Mouse (Mus musculus): ENCODE results near the gene Gm13889. TPM values are rescaled to one million over a fixed set of nuclear protein-coding genes. Genes with fewer than 3 reads are reported as not detected.

Gene Gm13889
- polyA plus RNA-seq, 1 experiment from 2014 or later = 4.1 TPM

DNA sequence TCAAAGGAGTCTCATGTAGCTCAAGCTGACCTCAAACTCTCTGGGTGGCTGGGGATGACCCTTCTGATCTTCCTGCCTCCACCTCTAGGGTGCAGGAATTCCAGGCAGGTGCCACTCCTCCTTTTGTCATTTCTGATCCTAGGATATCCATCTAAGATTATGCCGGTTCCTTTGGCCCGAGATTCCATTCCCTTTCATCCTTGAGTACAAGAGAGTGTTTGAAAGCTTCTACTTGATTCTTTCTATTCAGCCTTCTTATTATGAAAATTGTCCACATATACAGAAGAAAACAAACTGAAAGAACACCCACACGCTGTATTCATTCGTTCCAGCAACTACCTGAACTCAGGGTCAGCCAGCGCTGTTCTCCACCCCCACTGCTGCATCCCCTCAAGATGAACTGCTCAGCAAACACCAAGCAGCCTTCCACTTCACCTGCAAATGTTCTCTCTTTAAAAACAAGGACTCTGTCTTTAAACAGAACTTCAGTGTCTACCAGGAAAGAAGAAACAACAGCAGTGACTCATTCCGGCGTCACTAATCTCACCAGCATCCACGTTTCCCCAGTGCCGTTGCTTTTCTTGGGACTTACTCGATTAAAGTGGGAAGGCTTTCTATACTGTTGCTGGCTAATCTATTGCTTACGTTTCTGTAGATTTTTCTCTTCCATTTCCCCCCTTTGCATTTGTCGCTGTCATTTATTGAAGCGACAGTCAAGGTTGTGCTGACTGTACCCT is 29.1 kb downstream of the Gm13889 start:
- WGBS (ENCODE audit: insufficient replicate concordance) = 61% methylated on average over 13 of the region's 13 CpGs
- Histone ChIP-seq H3K27me3 (ENCODE audit: control insufficient read depth, insufficient read depth, low read length) (no peaks in the 10 kb centered on the region), H3K9me3 (replicated peaks; ENCODE audit: control insufficient read depth, low read length) (no peaks in the 10 kb centered on the region), H3K36me3 (ENCODE audit: control insufficient read depth, insufficient read depth, low read length) (no peaks in the 10 kb centered on the region), H3K4me1 (ENCODE audit: control insufficient read depth, insufficient read depth, low read length) (no peaks in the 10 kb centered on the region), H3K4me3 (ENCODE audit: low read depth, low read length) (no peak overlapping the region), H3K27ac (ENCODE audit: low read depth, low read length) (no peak overlapping the region), H3K9ac (ENCODE audit: low read depth, low read length) (no peak overlapping the region), H3K4me2 (no peak overlapping the region)
- no peak for ATAC-seq (replicated peaks; ENCODE audit: insufficient number of reproducible peaks, low FRiP score, low TSS enrichment)

- WGBS (ENCODE audit: insufficient replicate concordance) = 90% methylated on average over 8 of the region's 8 CpGs
- Histone ChIP-seq H3K9me3 (replicated peaks; ENCODE audit: control insufficient read depth, low read length) (no peaks in the 10 kb centered on the region), H3K36me3 (ENCODE audit: control insufficient read depth, insufficient read depth, low read length) (no peaks in the 10 kb centered on the region; the same call in 1 of the 2 replicates), H3K27ac (ENCODE audit: low read depth, low read length) (no peak overlapping the region), H3K27me3 (ENCODE audit: control insufficient read depth, insufficient read depth, low read length) (no peaks in the 10 kb centered on the region), H3K4me3 (ENCODE audit: low read depth, low read length) (no peak overlapping the region), H3K9ac (ENCODE audit: low read depth, low read length) (no peak overlapping the region), H3K4me1 (ENCODE audit: control insufficient read depth, insufficient read depth, low read length) (no peaks in the 10 kb centered on the region), H3K4me2 (no peak overlapping the region)
- no peak for ATAC-seq (replicated peaks; ENCODE audit: insufficient number of reproducible peaks, low FRiP score, low TSS enrichment)
Observed at GRCm38 (mm10) chr2:93926141-93926540, 30.9 kb downstream of the Gm13889 start.

DNA sequence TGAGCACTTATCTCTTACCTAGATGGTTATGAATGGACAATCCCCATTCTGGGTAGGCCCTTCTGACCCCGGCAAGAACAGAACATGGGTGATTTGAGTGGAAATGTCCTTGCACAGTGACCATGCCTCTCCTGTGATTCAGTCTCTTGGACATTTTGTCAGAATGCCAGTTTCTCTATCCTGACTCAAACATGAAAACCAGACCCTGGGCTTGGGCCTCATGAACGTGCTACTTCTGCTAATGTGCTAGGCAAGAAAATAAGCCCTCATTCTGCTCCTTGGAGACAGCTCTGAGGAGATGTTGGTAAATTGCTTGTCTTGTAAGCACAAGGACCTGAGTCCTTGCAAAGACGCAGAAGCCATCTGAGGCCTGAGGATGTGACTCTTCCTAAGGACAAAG is 37.9 kb downstream of the Gm13889 start:
- Histone ChIP-seq H3K27ac (ENCODE audit: low read depth, low read length) (no peak overlapping the region), H3K4me2 (no peak overlapping the region), H3K36me3 (ENCODE audit: control insufficient read depth, insufficient read depth, low read length) (no peaks in the 10 kb centered on the region; the same call in 1 of the 2 replicates), H3K4me1 (ENCODE audit: control insufficient read depth, insufficient read depth, low read length) (no peaks in the 10 kb centered on the region), H3K9me3 (replicated peaks; ENCODE audit: control insufficient read depth, low read length) (no peaks in the 10 kb centered on the region), H3K4me3 (ENCODE audit: low read depth, low read length) (no peak overlapping the region), H3K27me3 (ENCODE audit: control insufficient read depth, insufficient read depth, low read length) (no peaks in the 10 kb centered on the region; the same call in 1 of the 2 replicates), H3K9ac (ENCODE audit: low read depth, low read length) (no peak overlapping the region)
- no peak for ATAC-seq (replicated peaks; ENCODE audit: insufficient number of reproducible peaks, low FRiP score, low TSS enrichment)
- WGBS (ENCODE audit: insufficient replicate concordance) = 79% methylated on average over 3 of the region's 3 CpGs

GRCm38 (mm10) chr2:93913552-93913951 is 43.4 kb downstream of the Gm13889 start:
- ATAC-seq (replicated peaks; ENCODE audit: insufficient number of reproducible peaks, low FRiP score, low TSS enrichment) = no peak
- Histone ChIP-seq H3K9ac (ENCODE audit: low read depth, low read length) (no peak overlapping the region), H3K4me1 (ENCODE audit: control insufficient read depth, insufficient read depth, low read length) (no peaks in the 10 kb centered on the region), H3K4me3 (ENCODE audit: low read depth, low read length) (no peak overlapping the region), H3K9me3 (replicated peaks; ENCODE audit: control insufficient read depth, low read length) (no peaks in the 10 kb centered on the region), H3K36me3 (ENCODE audit: control insufficient read depth, insufficient read depth, low read length) (no peaks in the 10 kb centered on the region), H3K27me3 (ENCODE audit: control insufficient read depth, insufficient read depth, low read length) (peaks cover 2% of the 10 kb centered on the region; the same call in 1 of the 2 replicates), H3K4me2 (no peak overlapping the region), H3K27ac (ENCODE audit: low read depth, low read length) (no peak overlapping the region)
- WGBS (ENCODE audit: insufficient replicate concordance) = 83% methylated on average over 2 of the region's 2 CpGs

GRCm38 (mm10) chr2:93911942-93912341 is 45.1 kb downstream of the Gm13889 start:
- Histone ChIP-seq H3K4me3 (ENCODE audit: low read depth, low read length) (no peak overlapping the region), H3K27me3 (ENCODE audit: control insufficient read depth, insufficient read depth, low read length) (peaks cover 2% of the 10 kb centered on the region; the same call in 1 of the 2 replicates), H3K27ac (ENCODE audit: low read depth, low read length) (no peak overlapping the region), H3K9me3 (replicated peaks; ENCODE audit: control insufficient read depth, low read length) (no peaks in the 10 kb centered on the region), H3K4me2 (no peak overlapping the region), H3K36me3 (ENCODE audit: control insufficient read depth, insufficient read depth, low read length) (no peaks in the 10 kb centered on the region), H3K9ac (ENCODE audit: low read depth, low read length) (no peak overlapping the region), H3K4me1 (ENCODE audit: control insufficient read depth, insufficient read depth, low read length) (no peaks in the 10 kb centered on the region)
- ATAC-seq (replicated peaks; ENCODE audit: insufficient number of reproducible peaks, low FRiP score, low TSS enrichment) = no peak
- 81% methylated on average over 10 of the region's 10 CpGs for WGBS (ENCODE audit: insufficient replicate concordance)

DNA sequence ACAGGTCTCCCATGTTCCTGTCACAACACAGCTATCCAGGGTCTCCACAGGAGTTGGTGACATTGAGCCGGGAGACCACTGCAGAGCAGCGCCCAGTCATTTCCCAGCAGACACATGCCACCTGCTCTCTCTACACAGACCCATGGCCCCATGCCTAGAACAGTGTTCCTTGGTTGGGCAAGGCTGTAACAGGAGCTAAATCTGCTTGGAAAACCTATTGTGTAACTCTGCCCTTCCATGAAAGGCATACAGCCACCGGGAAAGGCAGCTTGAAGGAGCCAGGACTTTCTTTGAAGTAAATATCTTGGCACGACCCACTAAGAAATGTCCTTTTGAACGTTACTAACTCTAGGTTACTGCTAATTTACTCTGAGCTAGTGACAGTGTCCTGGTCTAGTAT is 47.3 kb downstream of the Gm13889 start:
- 82% methylated on average over 5 of the region's 5 CpGs for WGBS (ENCODE audit: insufficient replicate concordance)

GRCm38 (mm10) chr2:93907519-93908294 is 49.3 kb downstream of the Gm13889 start:
- H3K9ac ChIP-seq (ENCODE audit: low read depth, low read length) = no peak overlapping the region
- WGBS (ENCODE audit: insufficient replicate concordance) = 44% methylated on average over 9 of the region's 9 CpGs

More for the DNA sequence above, 47.3 kb downstream of the Gm13889 start:
- Histone ChIP-seq H3K4me3 (ENCODE audit: low read depth, low read length) (no peak overlapping the region), H3K9ac (ENCODE audit: low read depth, low read length) (no peak overlapping the region), H3K4me1 (ENCODE audit: control insufficient read depth, insufficient read depth, low read length) (no peaks in the 10 kb centered on the region; the same call in 1 of the 2 replicates), H3K9me3 (replicated peaks; ENCODE audit: control insufficient read depth, low read length) (no peaks in the 10 kb centered on the region), H3K36me3 (ENCODE audit: control insufficient read depth, insufficient read depth, low read length) (no peaks in the 10 kb centered on the region), H3K27ac (ENCODE audit: low read depth, low read length) (no peak overlapping the region), H3K27me3 (ENCODE audit: control insufficient read depth, insufficient read depth, low read length) (peaks cover 6% of the 10 kb centered on the region; the same call in 1 of the 2 replicates), H3K4me2 (no peak overlapping the region)
- no peak for ATAC-seq (replicated peaks; ENCODE audit: insufficient number of reproducible peaks, low FRiP score, low TSS enrichment)

DNA sequence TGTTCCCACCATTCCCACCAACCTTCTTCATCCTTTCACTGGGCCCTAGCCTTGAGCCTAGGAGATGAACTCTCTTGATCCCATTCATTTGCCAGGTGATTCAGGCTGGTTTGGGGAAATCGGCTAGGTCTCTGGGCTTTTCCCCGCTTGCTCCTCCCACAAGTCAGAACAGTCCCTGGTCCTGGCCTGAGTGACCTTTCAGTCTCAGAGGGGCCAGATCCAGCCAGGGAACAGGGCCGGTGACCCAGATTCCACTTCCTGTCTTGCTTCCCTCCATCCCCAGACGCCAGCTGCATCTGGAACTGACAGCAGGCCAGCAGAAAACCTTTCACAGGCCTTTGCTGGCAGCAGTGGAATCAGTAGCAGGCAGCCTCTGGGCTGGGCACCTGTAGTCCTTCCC is 50.7 kb downstream of the Gm13889 start:
- no peak overlapping the region for H3K9ac ChIP-seq (ENCODE audit: low read depth, low read length)
- 33% methylated on average over 4 of the region's 4 CpGs for WGBS (ENCODE audit: insufficient replicate concordance)
- H3K27me3 ChIP-seq (ENCODE audit: control insufficient read depth, insufficient read depth, low read length) = peaks cover 6% of the 10 kb centered on the region; the same call in 1 of the 2 replicates
- H3K27ac ChIP-seq (ENCODE audit: low read depth, low read length) = no peak overlapping the region
- no peak overlapping the region for H3K4me3 ChIP-seq (ENCODE audit: low read depth, low read length)
- no peak overlapping the region for H3K4me2 ChIP-seq
- peaks cover 4% of the 10 kb centered on the region; the same call in 1 of the 2 replicates for H3K4me1 ChIP-seq (ENCODE audit: control insufficient read depth, insufficient read depth, low read length)
- H3K9me3 ChIP-seq (replicated peaks; ENCODE audit: control insufficient read depth, low read length) = no peaks in the 10 kb centered on the region
- no peaks in the 10 kb centered on the region for H3K36me3 ChIP-seq (ENCODE audit: control insufficient read depth, insufficient read depth, low read length)
- no peak for ATAC-seq (replicated peaks; ENCODE audit: insufficient number of reproducible peaks, low FRiP score, low TSS enrichment)

More at GRCm38 (mm10) chr2:93907519-93908294, 49.3 kb downstream of the Gm13889 start:
- no peaks in the 10 kb centered on the region for H3K9me3 ChIP-seq (replicated peaks; ENCODE audit: control insufficient read depth, low read length)
- H3K27ac ChIP-seq (ENCODE audit: low read depth, low read length) = no peak overlapping the region
- H3K36me3 ChIP-seq (ENCODE audit: control insufficient read depth, insufficient read depth, low read length) = no peaks in the 10 kb centered on the region
- H3K4me2 ChIP-seq = no peak overlapping the region
- H3K4me3 ChIP-seq (ENCODE audit: low read depth, low read length) = no peak overlapping the region
- ATAC-seq (replicated peaks; ENCODE audit: insufficient number of reproducible peaks, low FRiP score, low TSS enrichment) = no peak
- peaks cover 6% of the 10 kb centered on the region; the same call in 1 of the 2 replicates for H3K27me3 ChIP-seq (ENCODE audit: control insufficient read depth, insufficient read depth, low read length)
- H3K4me1 ChIP-seq (ENCODE audit: control insufficient read depth, insufficient read depth, low read length) = peaks cover 4% of the 10 kb centered on the region; the same call in 1 of the 2 replicates
